Mouse (Mus musculus): Measurements from ENCODE around the gene Olfr1156. TPM values are rescaled to one million over a fixed set of nuclear protein-coding genes. Genes with fewer than 3 reads are reported as not detected.

Olfr1156 gene
- polyA plus RNA-seq (2015; fragmentation: Nextera tagmentation; extraction: Ambion mirVana) = not detected in 2 replicates

- H3K27me3 ChIP-seq (replicated peaks; ENCODE audit: control insufficient read depth, insufficient read depth, low read length) = no peaks in the 10 kb centered on the region
- H3K4me1 ChIP-seq (replicated peaks; ENCODE audit: control insufficient read depth, insufficient read depth, low read length) = no peaks in the 10 kb centered on the region
- TF ChIP-seq CTCF (IDR thresholded peaks at IDR 0.05; ENCODE audit: low read depth) = no peak
- no peaks in the 10 kb centered on the region for H3K36me3 ChIP-seq (ENCODE audit: control insufficient read depth, insufficient read depth)
- ATAC-seq = no peak
- no peak within 1 kb of the TSS for H3K4me2 ChIP-seq (replicated peaks; ENCODE audit: low read depth)
- H3K9ac ChIP-seq (ENCODE audit: low read depth, low read length) = no peak within 1 kb of the TSS
- H3K9me3 ChIP-seq (ENCODE audit: control insufficient read depth) = no peaks in the 10 kb centered on the region
- H3K27ac ChIP-seq (ENCODE audit: low read depth, low read length) = no peak within 1 kb of the TSS
- H3K4me3 ChIP-seq (ENCODE audit: low read depth, low read length) = no peak within 1 kb of the TSS
These were observed at the start of gene Olfr1156 for GRCm38 (mm10) chr2:87953000-87953399. Gene Olfr1156, minus strand, starts transcription at chr2:87953100.

- Histone ChIP-seq H3K27ac (ENCODE audit: low read depth, low read length) (no peak within 1 kb of the TSS), H3K9me3 (ENCODE audit: control insufficient read depth) (no peaks in the 10 kb centered on the region), H3K27me3 (replicated peaks; ENCODE audit: control insufficient read depth, insufficient read depth, low read length) (no peaks in the 10 kb centered on the region), H3K36me3 (ENCODE audit: control insufficient read depth, insufficient read depth) (no peaks in the 10 kb centered on the region), H3K4me2 (replicated peaks; ENCODE audit: low read depth) (no peak within 1 kb of the TSS), H3K4me1 (replicated peaks; ENCODE audit: control insufficient read depth, insufficient read depth, low read length) (no peaks in the 10 kb centered on the region), H3K9ac (ENCODE audit: low read depth, low read length) (no peak within 1 kb of the TSS), H3K4me3 (ENCODE audit: low read depth, low read length) (no peak within 1 kb of the TSS)
- no peak for ATAC-seq
- TF ChIP-seq CTCF (IDR thresholded peaks at IDR 0.05; ENCODE audit: low read depth) = no peak
These were observed 36.9 kb upstream of the Olfr1156 start, which contains the start of gene Olfr1158 for GRCm38 (mm10) chr2:87989813-87990212. Gene Olfr1158, plus strand, starts transcription at chr2:87990113.

GRCm38 (mm10) chr2:87974563-87974962 is 21.7 kb upstream of the Olfr1156 start, which contains the start of gene Olfr74:
Gene Olfr74, minus strand, starts transcription at chr2:87974663.
- no peak for TF ChIP-seq CTCF (IDR thresholded peaks at IDR 0.05; ENCODE audit: low read depth)
- 67% methylated on average over 3 of the region's 3 CpGs for WGBS
- no peaks in the 10 kb centered on the region for H3K9me3 ChIP-seq (ENCODE audit: control insufficient read depth)
- no peak for ATAC-seq
- no peaks in the 10 kb centered on the region for H3K27me3 ChIP-seq (replicated peaks; ENCODE audit: control insufficient read depth, insufficient read depth, low read length)
- no peaks in the 10 kb centered on the region for H3K4me1 ChIP-seq (replicated peaks; ENCODE audit: control insufficient read depth, insufficient read depth, low read length)
- no peaks in the 10 kb centered on the region for H3K36me3 ChIP-seq (ENCODE audit: control insufficient read depth, insufficient read depth)
- no peak within 1 kb of the TSS for H3K4me3 ChIP-seq (ENCODE audit: low read depth, low read length)
- no peak within 1 kb of the TSS for H3K9ac ChIP-seq (ENCODE audit: low read depth, low read length)
- H3K4me2 ChIP-seq (replicated peaks; ENCODE audit: low read depth) = no peak within 1 kb of the TSS
- no peak within 1 kb of the TSS for H3K27ac ChIP-seq (ENCODE audit: low read depth, low read length)

- WGBS = 95% methylated on average over 4 of the region's 4 CpGs
- no peaks in the 10 kb centered on the region for H3K4me1 ChIP-seq (replicated peaks; ENCODE audit: control insufficient read depth, insufficient read depth, low read length)
- no peaks in the 10 kb centered on the region for H3K9me3 ChIP-seq (ENCODE audit: control insufficient read depth)
- no peak within 1 kb of the TSS for H3K4me3 ChIP-seq (ENCODE audit: low read depth, low read length)
- no peak within 1 kb of the TSS for H3K4me2 ChIP-seq (replicated peaks; ENCODE audit: low read depth)
- no peak within 1 kb of the TSS for H3K9ac ChIP-seq (ENCODE audit: low read depth, low read length)
- no peak for TF ChIP-seq CTCF (IDR thresholded peaks at IDR 0.05; ENCODE audit: low read depth)
- no peaks in the 10 kb centered on the region for H3K36me3 ChIP-seq (ENCODE audit: control insufficient read depth, insufficient read depth)
- no peak within 1 kb of the TSS for H3K27ac ChIP-seq (ENCODE audit: low read depth, low read length)
- no peak for ATAC-seq
- no peaks in the 10 kb centered on the region for H3K27me3 ChIP-seq (replicated peaks; ENCODE audit: control insufficient read depth, insufficient read depth, low read length)
These were observed 15.3 kb upstream of the Olfr1156 start, which contains the start of gene Olfr1157 for GRCm38 (mm10) chr2:87968199-87968598. Gene Olfr1157, minus strand, starts transcription at chr2:87968299.

- Histone ChIP-seq H3K4me2 (replicated peaks; ENCODE audit: low read depth) (no peak within 1 kb of the TSS), H3K9ac (ENCODE audit: low read depth, low read length) (no peak within 1 kb of the TSS), H3K27me3 (replicated peaks; ENCODE audit: control insufficient read depth, insufficient read depth, low read length) (no peaks in the 10 kb centered on the region), H3K27ac (ENCODE audit: low read depth, low read length) (no peak within 1 kb of the TSS), H3K4me3 (ENCODE audit: low read depth, low read length) (no peak within 1 kb of the TSS), H3K9me3 (ENCODE audit: control insufficient read depth) (no peaks in the 10 kb centered on the region), H3K36me3 (ENCODE audit: control insufficient read depth, insufficient read depth) (no peaks in the 10 kb centered on the region), H3K4me1 (replicated peaks; ENCODE audit: control insufficient read depth, insufficient read depth, low read length) (no peaks in the 10 kb centered on the region)
- no peak for ATAC-seq
- no peak for TF ChIP-seq CTCF (IDR thresholded peaks at IDR 0.05; ENCODE audit: low read depth)
- WGBS = 95% methylated on average over 1 of the region's 1 CpGs
These were observed 7.9 kb downstream of the Olfr1156 start, which contains the start of gene Olfr1155 for GRCm38 (mm10) chr2:87945037-87945436. Gene Olfr1155, minus strand, starts transcription at chr2:87945137.

GRCm38 (mm10) chr2:87905066-87905465 is 47.8 kb downstream of the Olfr1156 start, which contains the start of gene Olfr1154:
Gene Olfr1154, minus strand, starts transcription at chr2:87905166.
- H3K4me1 ChIP-seq (replicated peaks; ENCODE audit: control insufficient read depth, insufficient read depth, low read length) = no peaks in the 10 kb centered on the region
- WGBS = 85% methylated on average over 1 of the region's 1 CpGs
- no peak within 1 kb of the TSS for H3K4me2 ChIP-seq (replicated peaks; ENCODE audit: low read depth)
- H3K27me3 ChIP-seq (replicated peaks; ENCODE audit: control insufficient read depth, insufficient read depth, low read length) = no peaks in the 10 kb centered on the region
- TF ChIP-seq CTCF (IDR thresholded peaks at IDR 0.05; ENCODE audit: low read depth) = no peak
- no peak within 1 kb of the TSS for H3K9ac ChIP-seq (ENCODE audit: low read depth, low read length)
- no peak within 1 kb of the TSS for H3K27ac ChIP-seq (ENCODE audit: low read depth, low read length)
- no peaks in the 10 kb centered on the region for H3K36me3 ChIP-seq (ENCODE audit: control insufficient read depth, insufficient read depth)
- no peak within 1 kb of the TSS for H3K4me3 ChIP-seq (ENCODE audit: low read depth, low read length)
- no peaks in the 10 kb centered on the region for H3K9me3 ChIP-seq (ENCODE audit: control insufficient read depth)
- ATAC-seq = no peak

Other genes starting within 250 kb of the Olfr1156 start
- not detected in 2 replicates for gene Olfr1137, start 239.9 kb downstream of the Olfr1156 start, polyA plus RNA-seq (2015; fragmentation: Nextera tagmentation; extraction: Ambion mirVana)
- not detected in 2 replicates for gene Olfr1138, start 213.1 kb downstream of the Olfr1156 start, polyA plus RNA-seq (2015; fragmentation: Nextera tagmentation; extraction: Ambion mirVana)
- not detected in 2 replicates for gene Olfr1140, start 209.3 kb downstream of the Olfr1156 start, polyA plus RNA-seq (2015; fragmentation: Nextera tagmentation; extraction: Ambion mirVana)
- not detected in 2 replicates for gene Olfr1141, start 199.1 kb downstream of the Olfr1156 start, polyA plus RNA-seq (2015; fragmentation: Nextera tagmentation; extraction: Ambion mirVana)
- gene Olfr152, start 173.6 kb downstream of the Olfr1156 start, polyA plus RNA-seq (2015; fragmentation: Nextera tagmentation; extraction: Ambion mirVana) = not detected in 2 replicates
- not detected in 2 replicates for gene Olfr1143, start 152.5 kb downstream of the Olfr1156 start, polyA plus RNA-seq (2015; fragmentation: Nextera tagmentation; extraction: Ambion mirVana)
- gene Olfr1145, start 143.3 kb downstream of the Olfr1156 start, polyA plus RNA-seq (2015; fragmentation: Nextera tagmentation; extraction: Ambion mirVana) = not detected in 2 replicates
- not detected in 2 replicates for gene Olfr1148, start 122.6 kb downstream of the Olfr1156 start, polyA plus RNA-seq (2015; fragmentation: Nextera tagmentation; extraction: Ambion mirVana)
- gene Olfr1150-ps1, start 109.1 kb downstream of the Olfr1156 start, polyA plus RNA-seq (2015; fragmentation: Nextera tagmentation; extraction: Ambion mirVana) = not detected in 2 replicates
- gene Olfr1151, start 97.2 kb downstream of the Olfr1156 start, polyA plus RNA-seq (2015; fragmentation: Nextera tagmentation; extraction: Ambion mirVana) = not detected in 2 replicates
- not detected in 2 replicates for gene Olfr1152, start 86.6 kb downstream of the Olfr1156 start, polyA plus RNA-seq (2015; fragmentation: Nextera tagmentation; extraction: Ambion mirVana)
- gene Olfr1153, start 58.1 kb downstream of the Olfr1156 start, polyA plus RNA-seq (2015; fragmentation: Nextera tagmentation; extraction: Ambion mirVana) = not detected in 2 replicates
- gene Olfr1154, start 47.9 kb downstream of the Olfr1156 start, polyA plus RNA-seq (2015; fragmentation: Nextera tagmentation; extraction: Ambion mirVana) = not detected in 2 replicates
- not detected in 2 replicates for gene Olfr1155, start 8.0 kb downstream of the Olfr1156 start, polyA plus RNA-seq (2015; fragmentation: Nextera tagmentation; extraction: Ambion mirVana)
- not detected in 2 replicates for gene Olfr1157, start 15.2 kb upstream of the Olfr1156 start, polyA plus RNA-seq (2015; fragmentation: Nextera tagmentation; extraction: Ambion mirVana)
- not detected in 2 replicates for gene Olfr74, start 21.6 kb upstream of the Olfr1156 start, polyA plus RNA-seq (2015; fragmentation: Nextera tagmentation; extraction: Ambion mirVana)
- gene Olfr1158, start 37.0 kb upstream of the Olfr1156 start, polyA plus RNA-seq (2015; fragmentation: Nextera tagmentation; extraction: Ambion mirVana) = not detected in 2 replicates
- gene Olfr1160, start 55.2 kb upstream of the Olfr1156 start, polyA plus RNA-seq (2015; fragmentation: Nextera tagmentation; extraction: Ambion mirVana) = not detected in 2 replicates
- not detected in 2 replicates for gene Olfr1161, start 69.7 kb upstream of the Olfr1156 start, polyA plus RNA-seq (2015; fragmentation: Nextera tagmentation; extraction: Ambion mirVana)
- gene Olfr73, start 84.6 kb upstream of the Olfr1156 start, polyA plus RNA-seq (2015; fragmentation: Nextera tagmentation; extraction: Ambion mirVana) = not detected in 2 replicates
- not detected in 2 replicates for gene Olfr1162, start 98.0 kb upstream of the Olfr1156 start, polyA plus RNA-seq (2015; fragmentation: Nextera tagmentation; extraction: Ambion mirVana)
- gene Olfr1163, start 118.7 kb upstream of the Olfr1156 start, polyA plus RNA-seq (2015; fragmentation: Nextera tagmentation; extraction: Ambion mirVana) = not detected in 2 replicates
- not detected in 2 replicates for gene Olfr1164, start 140.9 kb upstream of the Olfr1156 start, polyA plus RNA-seq (2015; fragmentation: Nextera tagmentation; extraction: Ambion mirVana)
- gene Olfr1166, start 175.2 kb upstream of the Olfr1156 start, polyA plus RNA-seq (2015; fragmentation: Nextera tagmentation; extraction: Ambion mirVana) = not detected in 2 replicates
- gene Olfr1167, start 202.1 kb upstream of the Olfr1156 start, polyA plus RNA-seq (2015; fragmentation: Nextera tagmentation; extraction: Ambion mirVana) = not detected in 2 replicates
- not detected in 2 replicates for gene Olfr1168, start 228.8 kb upstream of the Olfr1156 start, polyA plus RNA-seq (2015; fragmentation: Nextera tagmentation; extraction: Ambion mirVana)